Mouse (Mus musculus) forebrain, embryonic 11.5 days (tissue): ENCODE data around the gene Hint3. TPM values are rescaled to one million over a fixed set of nuclear protein-coding genes. Genes with fewer than 3 reads are reported as not detected.
"Not testable (repeated sequence)": the region's sequence is repeated elsewhere in the genome, so short reads cannot be mapped to it uniquely, and the experiment has no call there.

ENCODE experiments used
- ATAC-seq: fragments of 200-750 bp; cut with Nextera tagmentation; replicated peaks from 2 replicates; pipeline ENCODE4 v1.8.0; 2017; ENCODE audit warnings: moderate TSS enrichment; ENCODE audit not compliant: low FRiP score
- DNase-seq: peaks from one replicate; pipeline ENCODE4 v3.0.0-alpha.2; 2017; ENCODE audit warnings: low spot score
- H3K27ac ChIP-seq: fragments of 300-500 bp; sonication (generic); 2 replicates; pipeline ENCODE4 v1.5.1; 2014; ENCODE audit warnings: low read depth, low read length
- H3K27me3 ChIP-seq: fragments of 300-500 bp; sonication (generic); 2 replicates; pipeline ENCODE4 v1.6.1; 2014; ENCODE audit warnings: mild to moderate bottlenecking, low read length, mixed read lengths; ENCODE audit not compliant: control insufficient read depth, insufficient read depth
- H3K36me3 ChIP-seq: fragments of 300-500 bp; sonication (generic); 2 replicates; pipeline ENCODE4 v1.6.1; 2014; ENCODE audit warnings: mild to moderate bottlenecking, low read length, moderate library complexity, mixed read lengths; ENCODE audit not compliant: control insufficient read depth, insufficient read depth
- H3K4me1 ChIP-seq: fragments of 300-500 bp; sonication (generic); replicated peaks from 2 replicates; pipeline ENCODE4 v1.6.1; 2014; ENCODE audit warnings: low read length, mixed read lengths; ENCODE audit not compliant: control insufficient read depth, insufficient read depth
- H3K4me2 ChIP-seq: fragments of 300-500 bp; sonication (generic); 2 replicates; pipeline ENCODE4 v1.6.1; 2014; ENCODE audit warnings: low read depth, mild to moderate bottlenecking, low read length, moderate library complexity, mixed read lengths; ENCODE audit not compliant: severe bottlenecking
- H3K4me3 ChIP-seq: fragments of 300-500 bp; sonication (generic); 2 replicates; pipeline ENCODE4 v1.5.1; 2014; ENCODE audit warnings: low read depth, low read length
- H3K9ac ChIP-seq: fragments of 300-500 bp; sonication (generic); 2 replicates; pipeline ENCODE4 v1.6.1; 2014; ENCODE audit warnings: low read length
- H3K9me3 ChIP-seq: fragments of 300-500 bp; sonication (generic); 2 replicates; pipeline ENCODE4 v1.6.1; 2016; ENCODE audit warnings: low read length, mixed read lengths; ENCODE audit not compliant: control insufficient read depth
- WGBS: fragments of 180-500 bp; shearing (Covaris S2); extraction: QIAGEN DNeasy Blood & Tissue Kit; methylation state at CpG from one replicate; pipeline ENCODE4 v1.1.7; 2014; 5-methylcytosine and 5-hydroxymethylcytosine counted together
- polyA plus RNA-seq: library from polyadenylated mRNA; unstranded; fragments of >200 nt; fragmentation: Nextera tagmentation; extraction: Ambion mirVana; gene quantifications from 2 replicates; pipeline ENCODE4 v1.2.1, GENCODE M21; 2014

Hint3 gene
- polyA plus RNA-seq, 1 experiment from 2014 or later: 19.5 TPM

GRCm38 (mm10) chr10:30636474-30637154 lies 7.2 kb upstream of the Hint3 start:
- H3K9me3 ChIP-seq, H3K27me3 ChIP-seq, DNase-seq, H3K4me3 ChIP-seq, H3K4me1 ChIP-seq, ATAC-seq, H3K36me3 ChIP-seq, H3K4me2 ChIP-seq, H3K27ac ChIP-seq, H3K9ac ChIP-seq: not testable (repeated sequence)
- WGBS: 88% methylated on average over 1 of the region's 1 CpGs

- WGBS: 90% methylated on average over 1 of the region's 1 CpGs
- Histone ChIP-seq H3K36me3 (no peaks in the 10 kb centered on the region), H3K27me3 (no peaks in the 10 kb centered on the region), H3K27ac (no peak overlapping the region), H3K4me2 (no peak overlapping the region), H3K9me3 (no peaks in the 10 kb centered on the region), H3K9ac (no peak overlapping the region), H3K4me3 (no peak overlapping the region), H3K4me1 (no peaks in the 10 kb centered on the region)
- no peak for DNase-seq
- ATAC-seq: no peak
Observed at GRCm38 (mm10) chr10:30632718-30633117, 3.3 kb upstream of the Hint3 start.

GRCm38 (mm10) chr10:30629977-30630376 lies 545 bp upstream of the Hint3 start:
- Histone ChIP-seq H3K27ac (no peak overlapping the region), H3K4me3 (no peak overlapping the region), H3K4me1 (no peaks in the 10 kb centered on the region), H3K4me2 (no peak overlapping the region), H3K36me3 (no peaks in the 10 kb centered on the region), H3K9ac (no peak overlapping the region), H3K9me3 (no peaks in the 10 kb centered on the region), H3K27me3 (no peaks in the 10 kb centered on the region)
- ATAC-seq (no peak), DNase-seq (no peak)

DNA sequence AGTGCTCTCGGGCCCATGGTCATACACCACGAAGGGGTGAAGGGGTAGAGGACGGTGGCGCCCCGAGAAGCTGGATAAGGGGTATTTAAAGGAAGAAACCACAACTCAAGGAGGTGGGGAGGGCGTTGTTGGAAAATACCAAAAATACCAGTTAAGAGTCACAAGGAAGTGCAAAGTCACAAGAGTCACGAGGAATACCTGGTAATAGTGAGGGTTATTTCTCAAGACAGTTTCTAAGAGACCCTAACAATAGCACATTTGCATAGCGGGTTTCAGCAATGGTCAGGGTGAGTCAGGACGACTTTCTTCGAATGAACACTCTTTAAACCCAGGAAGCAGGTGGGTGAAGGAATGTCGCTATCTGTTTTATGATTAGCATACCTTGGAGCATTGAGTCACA lies 988 bp downstream of the Hint3 start:
- not testable (repeated sequence) for H3K4me1 ChIP-seq, H3K4me2 ChIP-seq, H3K36me3 ChIP-seq, H3K27me3 ChIP-seq, H3K9ac ChIP-seq, DNase-seq, H3K27ac ChIP-seq, H3K9me3 ChIP-seq, H3K4me3 ChIP-seq, ATAC-seq
- WGBS: 92% methylated on average over 11 of the region's 11 CpGs

DNA sequence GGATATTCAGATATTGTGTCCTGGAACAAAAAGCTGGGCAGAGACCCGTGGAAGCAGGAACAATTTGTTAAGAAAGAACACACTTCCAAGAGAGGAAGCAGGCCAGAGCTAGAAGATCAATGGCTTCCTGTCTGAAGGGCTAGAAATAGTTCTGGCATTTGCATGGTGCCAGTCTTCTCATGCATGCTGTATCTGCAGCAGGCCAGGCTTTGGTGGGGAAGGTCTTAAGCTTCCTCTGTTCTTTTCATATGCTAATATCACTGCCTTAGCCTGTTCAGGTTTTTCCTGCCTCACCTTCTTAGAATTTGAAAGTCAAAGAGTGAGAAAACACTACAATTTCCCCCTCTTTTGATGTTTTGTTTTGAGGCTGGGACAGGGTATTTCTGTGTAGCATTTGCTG lies 1.9 kb downstream of the Hint3 start:
- Histone ChIP-seq H3K9me3 (no peaks in the 10 kb centered on the region), H3K4me3 (no peak overlapping the region), H3K27ac (no peak overlapping the region), H3K4me2 (no peak overlapping the region), H3K36me3 (no peaks in the 10 kb centered on the region), H3K4me1 (no peaks in the 10 kb centered on the region), H3K9ac (no peak overlapping the region), H3K27me3 (no peaks in the 10 kb centered on the region)
- 50% methylated on average over 1 of the region's 1 CpGs for WGBS
- ATAC-seq (no peak), DNase-seq (no peak)

DNA sequence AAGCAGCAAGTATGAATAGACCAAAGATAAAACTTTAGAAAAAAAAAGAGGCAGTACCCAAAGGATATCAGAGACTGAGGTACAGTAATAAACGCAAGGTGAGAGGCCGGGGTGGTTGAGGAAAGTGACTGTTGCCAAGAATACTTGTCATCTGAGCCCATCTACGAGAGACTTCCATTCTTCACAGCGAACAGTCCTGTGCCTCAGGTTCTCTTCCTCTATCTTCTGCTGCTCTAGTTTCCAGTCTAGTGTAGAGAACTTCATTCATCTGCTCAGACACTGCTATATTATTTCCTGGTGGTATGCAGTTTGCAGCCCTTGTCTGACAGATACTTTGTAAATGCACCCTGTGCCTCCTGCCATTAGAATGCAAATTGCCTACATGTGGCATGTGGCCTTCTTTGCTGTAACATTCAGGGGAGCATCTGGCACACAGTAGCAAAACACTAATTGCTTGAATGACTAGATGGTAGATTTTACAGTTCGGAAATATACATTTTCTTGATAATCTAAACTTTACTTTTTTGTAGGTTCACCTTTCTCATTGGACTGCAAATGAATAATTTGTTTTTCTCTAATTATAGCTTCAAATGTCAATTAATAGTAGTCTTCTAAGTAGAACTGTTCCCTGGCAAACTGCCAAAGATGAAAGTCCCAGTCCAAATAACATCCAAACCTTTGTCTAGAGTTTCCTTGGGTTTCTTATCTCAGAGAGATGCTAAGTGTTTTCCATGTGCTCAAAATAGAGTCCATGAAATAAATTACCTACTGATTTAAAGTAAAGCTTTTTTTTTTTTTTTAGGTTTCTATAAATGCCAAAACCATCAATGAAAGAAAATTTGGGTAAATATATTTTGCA lies 5.0 kb downstream of the Hint3 start:
- Histone ChIP-seq H3K9ac (no peak overlapping the region), H3K4me1 (no peaks in the 10 kb centered on the region), H3K36me3 (no peaks in the 10 kb centered on the region), H3K9me3 (no peaks in the 10 kb centered on the region), H3K27me3 (no peaks in the 10 kb centered on the region), H3K4me3 (no peak overlapping the region), H3K4me2 (no peak overlapping the region), H3K27ac (no peak overlapping the region)
- 0 out of 2 replicates have a peak, but pooled peaks have one; percentile 43 for ATAC-seq
- no peak for DNase-seq
- WGBS: 74% methylated on average over 5 of the region's 5 CpGs

- DNase-seq (no peak), ATAC-seq (no peak)
- Histone ChIP-seq H3K9ac (no peak overlapping the region), H3K4me3 (no peak overlapping the region), H3K27ac (no peak overlapping the region), H3K36me3 (no peaks in the 10 kb centered on the region), H3K4me1 (no peaks in the 10 kb centered on the region), H3K27me3 (no peaks in the 10 kb centered on the region), H3K4me2 (no peak overlapping the region), H3K9me3 (no peaks in the 10 kb centered on the region)
Observed at GRCm38 (mm10) chr10:30622928-30623327, 6.5 kb downstream of the Hint3 start.

DNA sequence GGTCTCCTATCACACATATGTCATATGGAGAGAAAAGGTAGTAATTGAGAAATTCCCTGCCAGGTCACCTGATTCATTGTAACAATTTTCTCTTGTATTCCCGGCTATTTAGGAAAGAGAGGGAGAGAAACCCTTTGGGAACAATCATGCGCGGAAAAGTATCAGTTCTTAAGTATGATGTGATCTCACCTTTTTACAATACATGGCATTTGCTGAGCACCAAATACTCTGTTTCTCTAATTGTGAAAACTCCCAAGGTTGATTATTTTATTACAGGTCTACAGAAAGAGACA lies 10.6 kb downstream of the Hint3 start:
- H3K36me3 ChIP-seq: no peaks in the 10 kb centered on the region
- DNase-seq: no peak
- peak overlapping the region; percentile 75 for H3K4me2 ChIP-seq
- no peaks in the 10 kb centered on the region for H3K27me3 ChIP-seq
- no peak overlapping the region for H3K27ac ChIP-seq
- H3K4me3 ChIP-seq: peak overlapping the region; percentile 56
- H3K9me3 ChIP-seq: no peaks in the 10 kb centered on the region
- WGBS: 42% methylated on average over 3 of the region's 3 CpGs
- H3K4me1 ChIP-seq: no peaks in the 10 kb centered on the region; the same call in 1 of the 2 replicates
- peak; percentile 3; the same call in 1 of the 2 replicates for ATAC-seq
- H3K9ac ChIP-seq: peak overlapping the region; percentile 70; the same call in 1 of the 2 replicates
